Mouse (Mus musculus) limb, embryonic 12.5 days (tissue): Measurements from ENCODE around the gene Wfdc1. TPM values are rescaled to one million over a fixed set of nuclear protein-coding genes. Genes with fewer than 3 reads are reported as not detected.

Experiments used
- ATAC-seq: fragments of 200-750 bp; cut with Nextera tagmentation; 2 replicates; pipeline ENCODE4 v1.8.0; 2017; ENCODE audit warnings: low read depth, moderate TSS enrichment; ENCODE audit not compliant: insufficient number of reproducible peaks, insufficient read depth, low FRiP score, low TSS enrichment
- H3K27ac ChIP-seq: fragments of 300-500 bp; sonication (generic); 2 replicates; pipeline ENCODE4 v1.5.1; 2016; ENCODE audit warnings: mild to moderate bottlenecking, moderate library complexity
- H3K27me3 ChIP-seq: fragments of 300-500 bp; sonication (generic); 2 replicates; pipeline ENCODE4 v1.6.1; 2016; ENCODE audit warnings: mild to moderate bottlenecking, moderate library complexity
- H3K36me3 ChIP-seq: fragments of 300-500 bp; sonication (generic); 2 replicates; pipeline ENCODE4 v1.6.1; 2016; ENCODE audit warnings: mild to moderate bottlenecking, moderate library complexity
- H3K4me1 ChIP-seq: fragments of 300-500 bp; sonication (generic); replicated peaks from 2 replicates; pipeline ENCODE4 v1.6.1; 2016
- H3K4me2 ChIP-seq: fragments of 300-500 bp; sonication (generic); 2 replicates; pipeline ENCODE4 v1.6.1; 2016; ENCODE audit warnings: mild to moderate bottlenecking, moderate library complexity
- H3K4me3 ChIP-seq: fragments of 300-500 bp; sonication (generic); replicated peaks from 2 replicates; pipeline ENCODE4 v1.5.1; 2016; ENCODE audit warnings: mild to moderate bottlenecking
- H3K9ac ChIP-seq: fragments of 300-500 bp; sonication (generic); replicated peaks from 2 replicates; pipeline ENCODE4 v1.6.1; 2016; ENCODE audit warnings: mild to moderate bottlenecking, moderate library complexity
- H3K9me3 ChIP-seq: fragments of 300-500 bp; sonication (generic); 2 replicates; pipeline ENCODE4 v1.6.1; 2016; ENCODE audit warnings: mild to moderate bottlenecking, moderate library complexity
- WGBS: fragments of 180-500 bp; shearing (Covaris S2); methylation state at CpG from one replicate; pipeline ENCODE4 v1.1.7; 2016; 5-methylcytosine and 5-hydroxymethylcytosine counted together
- polyA plus RNA-seq: library from polyadenylated mRNA; unstranded; fragments of >200 nt; fragmentation: Nextera tagmentation; extraction: Ambion mirVana; gene quantifications from 2 replicates; pipeline ENCODE4 v1.2.1, GENCODE M21; 2016

The Wfdc1 gene
- polyA plus RNA-seq, 1 experiment from 2014 or later: not detected

DNA sequence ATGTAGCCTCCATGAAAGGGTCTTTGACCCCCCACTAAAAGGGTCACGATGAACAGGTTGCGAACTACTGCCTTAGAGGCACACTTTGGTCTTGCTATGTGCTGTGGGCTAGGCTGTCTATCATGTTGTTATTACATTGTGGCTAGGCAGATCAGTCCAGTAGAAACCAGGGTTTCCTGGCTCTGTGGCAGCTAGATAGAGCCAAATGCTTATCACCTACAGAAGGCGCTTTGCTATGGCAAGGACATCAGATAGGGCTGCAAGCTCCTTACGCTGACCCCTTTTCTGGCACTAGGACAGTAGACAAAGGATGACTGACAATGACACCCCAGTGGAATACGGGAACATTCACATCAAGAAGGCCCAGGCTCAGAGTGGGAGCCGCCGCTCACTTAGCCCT is 39.0 kb upstream of the Wfdc1 start:
- no peaks in the 10 kb centered on the region for H3K36me3 ChIP-seq
- no peaks in the 10 kb centered on the region for H3K9me3 ChIP-seq
- 87% methylated on average over 7 of the region's 7 CpGs for WGBS
- H3K4me2 ChIP-seq: no peak overlapping the region
- no peak for ATAC-seq
- no peak overlapping the region for H3K9ac ChIP-seq
- peaks cover 4% of the 10 kb centered on the region; the same call in 1 of the 2 replicates for H3K27me3 ChIP-seq
- H3K4me1 ChIP-seq: peaks cover 8% of the 10 kb centered on the region
- no peak overlapping the region for H3K27ac ChIP-seq
- H3K4me3 ChIP-seq: no peak overlapping the region

GRCm38 (mm10) chr8:119627613-119628359 is 38.4 kb upstream of the Wfdc1 start:
- 16% methylated on average over 10 of the region's 10 CpGs for WGBS
- no peak for ATAC-seq
- Histone ChIP-seq H3K27me3 (peaks cover 10% of the 10 kb centered on the region; the same call in 1 of the 2 replicates), H3K9me3 (no peaks in the 10 kb centered on the region), H3K4me3 (no peak overlapping the region), H3K4me2 (no peak overlapping the region), H3K36me3 (no peaks in the 10 kb centered on the region), H3K27ac (no peak overlapping the region), H3K9ac (no peak overlapping the region), H3K4me1 (peaks cover 8% of the 10 kb centered on the region)

- ATAC-seq: no peak
- Histone ChIP-seq H3K4me2 (no peak overlapping the region), H3K36me3 (no peaks in the 10 kb centered on the region), H3K9me3 (no peaks in the 10 kb centered on the region), H3K4me1 (peaks cover 21% of the 10 kb centered on the region), H3K27ac (no peak overlapping the region), H3K9ac (no peak overlapping the region), H3K4me3 (no peak overlapping the region), H3K27me3 (peaks cover 39% of the 10 kb centered on the region)
- 36% methylated on average over 3 of the region's 3 CpGs for WGBS
Measured at GRCm38 (mm10) chr8:119630841-119631240, 35.3 kb upstream of the Wfdc1 start.

- H3K9ac ChIP-seq: no peak overlapping the region
- 74% methylated on average over 9 of the region's 9 CpGs for whole genome bisulfite sequencing
- no peaks in the 10 kb centered on the region for H3K9me3 ChIP-seq
- no peak overlapping the region for H3K27ac ChIP-seq
- peaks cover 44% of the 10 kb centered on the region for H3K27me3 ChIP-seq
- H3K4me2 ChIP-seq: no peak overlapping the region
- H3K4me1 ChIP-seq: peaks cover 29% of the 10 kb centered on the region
- no peaks in the 10 kb centered on the region for H3K36me3 ChIP-seq
- H3K4me3 ChIP-seq: no peak overlapping the region
- no peak for ATAC-seq
Measured at GRCm38 (mm10) chr8:119632246-119632645, 33.9 kb upstream of the Wfdc1 start.

DNA sequence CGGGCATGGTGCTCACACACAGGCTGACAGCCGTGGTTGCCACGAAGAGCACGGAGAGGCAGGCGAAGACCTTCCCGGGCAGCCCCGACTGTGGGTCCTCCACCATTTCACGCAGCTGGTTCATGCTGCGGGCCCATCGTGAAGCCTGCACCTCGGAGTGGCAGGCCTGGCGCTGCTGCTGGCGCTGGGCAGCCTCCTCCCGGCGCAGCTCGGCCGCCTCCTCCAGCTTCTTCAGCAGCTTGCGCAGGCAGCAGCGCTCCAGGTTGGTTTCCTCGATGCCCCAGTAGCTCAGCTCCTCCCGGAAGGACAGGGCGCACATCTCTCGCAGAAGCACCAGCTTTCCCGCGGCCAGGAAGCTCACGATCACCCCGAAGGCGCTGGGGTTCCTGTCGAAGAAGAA is 33.3 kb upstream of the Wfdc1 start:
- 0 out of 2 replicates have a peak overlapping the region, but pooled peaks have one; percentile 23 for H3K4me2 ChIP-seq
- 53% methylated on average over 29 of the region's 29 CpGs for WGBS
- peaks cover 24% of the 10 kb centered on the region for H3K4me1 ChIP-seq

GRCm38 (mm10) chr8:119634616-119635336 is 31.4 kb upstream of the Wfdc1 start:
- Histone ChIP-seq H3K4me3 (no peak overlapping the region), H3K36me3 (no peaks in the 10 kb centered on the region), H3K4me2 (no peak overlapping the region), H3K9me3 (no peaks in the 10 kb centered on the region), H3K27ac (no peak overlapping the region), H3K27me3 (peaks cover 44% of the 10 kb centered on the region), H3K9ac (no peak overlapping the region), H3K4me1 (peaks cover 21% of the 10 kb centered on the region)
- WGBS: 36% methylated on average over 14 of the region's 14 CpGs
- no peak for ATAC-seq

More for the DNA sequence above, 33.3 kb upstream of the Wfdc1 start:
- no peaks in the 10 kb centered on the region for H3K9me3 ChIP-seq
- no peak overlapping the region for H3K9ac ChIP-seq
- no peak overlapping the region for H3K27ac ChIP-seq
- ATAC-seq: no peak
- H3K36me3 ChIP-seq: no peaks in the 10 kb centered on the region
- H3K4me3 ChIP-seq: no peak overlapping the region
- H3K27me3 ChIP-seq: peaks cover 44% of the 10 kb centered on the region

GRCm38 (mm10) chr8:119635378-119635777 is 30.8 kb upstream of the Wfdc1 start, which contains the start of gene Kcng4:
Gene Kcng4, minus strand, starts transcription at chr8:119635680.
- 45% methylated on average over 6 of the region's 6 CpGs for WGBS

GRCm38 (mm10) chr8:119635958-119636357 is 30.2 kb upstream of the Wfdc1 start:
- no peak overlapping the region for H3K4me2 ChIP-seq
- no peak overlapping the region for H3K9ac ChIP-seq
- peaks cover 44% of the 10 kb centered on the region for H3K27me3 ChIP-seq
- no peak overlapping the region for H3K27ac ChIP-seq
- H3K9me3 ChIP-seq: no peaks in the 10 kb centered on the region
- no peak for ATAC-seq
- H3K4me3 ChIP-seq: no peak overlapping the region
- peaks cover 21% of the 10 kb centered on the region for H3K4me1 ChIP-seq
- H3K36me3 ChIP-seq: no peaks in the 10 kb centered on the region
- 60% methylated on average over 2 of the region's 2 CpGs for WGBS

More at GRCm38 (mm10) chr8:119635378-119635777, 30.8 kb upstream of the Wfdc1 start, which contains the start of gene Kcng4:
- peaks cover 21% of the 10 kb centered on the region for H3K4me1 ChIP-seq
- H3K27ac ChIP-seq: no peak within 1 kb of the TSS
- no peaks in the 10 kb centered on the region for H3K36me3 ChIP-seq
- H3K4me2 ChIP-seq: no peak within 1 kb of the TSS
- peaks cover 44% of the 10 kb centered on the region for H3K27me3 ChIP-seq
- no peak for ATAC-seq
- no peak within 1 kb of the TSS for H3K4me3 ChIP-seq
- H3K9ac ChIP-seq: no peak within 1 kb of the TSS
- H3K9me3 ChIP-seq: no peaks in the 10 kb centered on the region

DNA sequence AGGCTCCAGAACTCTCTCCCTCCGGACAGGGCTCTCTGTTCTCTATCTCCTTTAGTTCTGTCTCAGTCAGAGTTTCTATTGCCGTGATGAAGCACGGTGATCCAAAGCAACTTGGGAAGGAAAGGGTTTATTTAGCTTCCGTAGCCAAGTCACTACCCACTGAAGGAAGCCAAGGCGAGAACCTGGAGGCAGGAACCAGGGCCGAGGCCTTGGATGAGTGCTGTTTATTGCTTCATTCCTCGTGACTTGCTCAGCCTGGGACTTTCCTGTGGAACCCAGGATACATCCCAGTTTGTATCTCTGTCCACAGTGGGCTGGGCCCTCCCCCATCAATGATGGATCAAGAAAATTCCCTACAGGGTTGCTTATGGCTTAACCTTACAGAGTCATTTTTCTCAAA is 29.4 kb upstream of the Wfdc1 start:
- Histone ChIP-seq H3K36me3 (no peaks in the 10 kb centered on the region), H3K27ac (no peak overlapping the region), H3K9me3 (no peaks in the 10 kb centered on the region), H3K4me2 (no peak overlapping the region), H3K27me3 (peaks cover 44% of the 10 kb centered on the region), H3K4me1 (peaks cover 21% of the 10 kb centered on the region), H3K4me3 (no peak overlapping the region), H3K9ac (no peak overlapping the region)
- no peak for ATAC-seq
- WGBS: 62% methylated on average over 7 of the region's 7 CpGs

- no peak for ATAC-seq
- H3K4me3 ChIP-seq: no peak overlapping the region
- WGBS: 87% methylated on average over 4 of the region's 4 CpGs
- H3K9me3 ChIP-seq: no peaks in the 10 kb centered on the region
- H3K9ac ChIP-seq: no peak overlapping the region
- no peak overlapping the region for H3K4me2 ChIP-seq
- no peaks in the 10 kb centered on the region for H3K36me3 ChIP-seq
- peaks cover 21% of the 10 kb centered on the region for H3K4me1 ChIP-seq
- H3K27me3 ChIP-seq: peaks cover 38% of the 10 kb centered on the region
- no peak overlapping the region for H3K27ac ChIP-seq
Measured at GRCm38 (mm10) chr8:119637381-119637780, 28.8 kb upstream of the Wfdc1 start.

DNA sequence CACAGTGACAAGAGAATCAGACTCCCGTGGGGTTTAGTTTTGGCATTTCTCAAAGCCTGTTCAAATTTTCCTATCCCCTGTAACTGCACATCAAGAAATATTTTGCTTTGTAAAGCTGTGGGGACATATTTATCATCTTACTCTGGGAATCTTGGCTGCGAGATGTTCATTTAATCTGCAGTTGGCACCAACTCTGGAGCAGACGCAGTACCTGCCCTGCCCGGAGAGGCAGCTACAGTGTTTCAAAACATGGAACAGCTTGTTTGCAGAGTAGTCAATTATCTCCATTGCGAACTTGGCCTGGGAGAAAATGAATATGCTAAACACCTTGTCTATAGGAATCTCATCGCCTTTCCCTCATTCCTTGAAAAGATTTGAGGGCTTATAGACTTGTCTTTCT is 27.9 kb upstream of the Wfdc1 start:
- WGBS: 86% methylated on average over 6 of the region's 6 CpGs
- H3K27ac ChIP-seq: no peak overlapping the region
- peaks cover 29% of the 10 kb centered on the region for H3K27me3 ChIP-seq
- no peak for ATAC-seq
- peaks cover 21% of the 10 kb centered on the region for H3K4me1 ChIP-seq
- H3K4me3 ChIP-seq: no peak overlapping the region
- no peaks in the 10 kb centered on the region for H3K36me3 ChIP-seq
- no peaks in the 10 kb centered on the region for H3K9me3 ChIP-seq
- no peak overlapping the region for H3K9ac ChIP-seq
- no peak overlapping the region for H3K4me2 ChIP-seq
